Mouse (Mus musculus) forebrain, embryonic 14.5 days (tissue): ENCODE results near the gene Ttpal. TPM values are rescaled to one million over a fixed set of nuclear protein-coding genes. Genes with fewer than 3 reads are reported as not detected.
A peak's percentile ranks its signal among the peaks of the same experiment; 100 is the strongest.

Source experiments
- ATAC-seq: fragments of 200-750 bp; cut with Nextera tagmentation; 2 replicates; pipeline ENCODE4 v1.8.0; 2017; ENCODE audit warnings: mild to moderate bottlenecking, moderate library complexity
- DNase-seq: peaks from one replicate; pipeline ENCODE4 v3.0.0-alpha.2; 2015; ENCODE audit warnings: low spot score
- H3K27ac ChIP-seq: fragments of 300-500 bp; sonication (generic); 2 replicates; pipeline ENCODE4 v1.5.1; 2014; ENCODE audit warnings: low read depth, mild to moderate bottlenecking, control low read depth, low read length, moderate library complexity
- H3K27me3 ChIP-seq: fragments of 300-500 bp; sonication (generic); replicated peaks from 2 replicates; pipeline ENCODE4 v1.6.1; 2014; ENCODE audit warnings: low read length, control low read depth, mixed read lengths; ENCODE audit not compliant: control insufficient read depth, insufficient read depth
- H3K36me3 ChIP-seq: fragments of 300-500 bp; sonication (generic); 2 replicates; pipeline ENCODE4 v1.6.1; 2014; ENCODE audit warnings: low read length, control low read depth; ENCODE audit not compliant: control insufficient read depth, insufficient read depth
- H3K4me1 ChIP-seq: fragments of 300-500 bp; sonication (generic); 2 replicates; pipeline ENCODE4 v1.6.1; 2014; ENCODE audit warnings: antibody characterized with exemption, low read length, control low read depth; ENCODE audit not compliant: control insufficient read depth, insufficient read depth
- H3K4me2 ChIP-seq: fragments of 300-500 bp; sonication (generic); 2 replicates; pipeline ENCODE4 v1.6.1; 2014; ENCODE audit warnings: mild to moderate bottlenecking, control low read depth, low read length
- H3K4me3 ChIP-seq: fragments of 300-500 bp; sonication (generic); 2 replicates; pipeline ENCODE4 v1.5.1; 2014; ENCODE audit warnings: low read depth, low read length, control low read depth
- H3K9ac ChIP-seq: fragments of 300-500 bp; sonication (generic); 2 replicates; pipeline ENCODE4 v1.6.1; 2014; ENCODE audit warnings: mild to moderate bottlenecking, low read length, control low read depth, moderate library complexity
- H3K9me3 ChIP-seq: fragments of 300-500 bp; sonication (generic); replicated peaks from 2 replicates; pipeline ENCODE4 v1.6.1; 2016; ENCODE audit warnings: low read length, control low read depth, mixed read lengths; ENCODE audit not compliant: control insufficient read depth
- WGBS: fragments of 180-500 bp; shearing (Covaris S2); extraction: QIAGEN DNeasy Blood & Tissue Kit; methylation state at CpG from one replicate; pipeline ENCODE4 v1.1.7; 2014; 5-methylcytosine and 5-hydroxymethylcytosine counted together
- polyA plus RNA-seq: library from polyadenylated mRNA; unstranded; fragments of >200 nt; fragmentation: Nextera tagmentation; extraction: Ambion mirVana; gene quantifications from 2 replicates; pipeline ENCODE4 v1.2.1, GENCODE M21; 2014

The Ttpal gene
- polyA plus RNA-seq, 1 experiment from 2014 or later, result 46.7 TPM

- no peaks in the 10 kb centered on the region for H3K9me3 ChIP-seq
- H3K27me3 ChIP-seq, result no peaks in the 10 kb centered on the region
- no peak for DNase-seq
- H3K27ac ChIP-seq, result no peak overlapping the region
- no peaks in the 10 kb centered on the region for H3K4me1 ChIP-seq
- H3K4me3 ChIP-seq, result no peak overlapping the region
- ATAC-seq, result no peak
- no peak overlapping the region for H3K4me2 ChIP-seq
- WGBS, result 78% methylated on average over 13 of the region's 13 CpGs
- no peaks in the 10 kb centered on the region for H3K36me3 ChIP-seq
- no peak overlapping the region for H3K9ac ChIP-seq
These were observed 40.7 kb upstream of the Ttpal start for GRCm38 (mm10) chr2:163561258-163561948.

- Histone ChIP-seq H3K4me1 (no peaks in the 10 kb centered on the region), H3K36me3 (no peaks in the 10 kb centered on the region), H3K4me3 (no peak overlapping the region), H3K27ac (no peak overlapping the region), H3K9me3 (no peaks in the 10 kb centered on the region), H3K9ac (no peak overlapping the region), H3K4me2 (no peak overlapping the region), H3K27me3 (no peaks in the 10 kb centered on the region)
- DNase-seq (no peak), ATAC-seq (no peak)
- 29% methylated on average over 8 of the region's 8 CpGs for WGBS
These were observed 37.5 kb upstream of the Ttpal start for GRCm38 (mm10) chr2:163564646-163565045.

- Histone ChIP-seq H3K4me1 (no peaks in the 10 kb centered on the region), H3K9ac (no peak overlapping the region), H3K36me3 (no peaks in the 10 kb centered on the region), H3K4me2 (no peak overlapping the region), H3K27me3 (no peaks in the 10 kb centered on the region), H3K27ac (no peak overlapping the region), H3K9me3 (no peaks in the 10 kb centered on the region), H3K4me3 (no peak overlapping the region)
- ATAC-seq (no peak), DNase-seq (no peak)
- WGBS, result 86% methylated on average over 3 of the region's 3 CpGs
These were observed 27.8 kb upstream of the Ttpal start for GRCm38 (mm10) chr2:163574321-163574720.

- no peaks in the 10 kb centered on the region for H3K36me3 ChIP-seq
- ATAC-seq, result no peak
- no peaks in the 10 kb centered on the region for H3K27me3 ChIP-seq
- H3K9me3 ChIP-seq, result no peaks in the 10 kb centered on the region
- no peak overlapping the region for H3K27ac ChIP-seq
- DNase-seq, result no peak
- no peaks in the 10 kb centered on the region for H3K4me1 ChIP-seq
- no peak overlapping the region for H3K9ac ChIP-seq
- WGBS, result 50% methylated on average over 11 of the region's 11 CpGs
- no peak overlapping the region for H3K4me2 ChIP-seq
- no peak overlapping the region for H3K4me3 ChIP-seq
These were observed 26.9 kb upstream of the Ttpal start for GRCm38 (mm10) chr2:163575248-163575647.

- WGBS, result 87% methylated on average over 2 of the region's 2 CpGs
- no peaks in the 10 kb centered on the region for H3K4me1 ChIP-seq
- no peak for ATAC-seq
These were observed 24.1 kb upstream of the Ttpal start for GRCm38 (mm10) chr2:163577986-163578385.

GRCm38 (mm10) chr2:163580069-163580945 is 21.8 kb upstream of the Ttpal start:
- WGBS, result 85% methylated on average over 13 of the region's 13 CpGs
- Histone ChIP-seq H3K4me2 (no peak overlapping the region), H3K27me3 (no peaks in the 10 kb centered on the region), H3K9ac (no peak overlapping the region), H3K27ac (no peak overlapping the region), H3K4me3 (no peak overlapping the region), H3K4me1 (no peaks in the 10 kb centered on the region), H3K9me3 (no peaks in the 10 kb centered on the region), H3K36me3 (no peaks in the 10 kb centered on the region)
- DNase-seq, result no peak
- no peak for ATAC-seq

More at GRCm38 (mm10) chr2:163577986-163578385, 24.1 kb upstream of the Ttpal start:
- no peak overlapping the region for H3K27ac ChIP-seq
- no peak overlapping the region for H3K4me3 ChIP-seq
- no peaks in the 10 kb centered on the region for H3K27me3 ChIP-seq
- H3K9me3 ChIP-seq, result no peaks in the 10 kb centered on the region
- H3K4me2 ChIP-seq, result no peak overlapping the region
- DNase-seq, result no peak
- no peak overlapping the region for H3K9ac ChIP-seq
- H3K36me3 ChIP-seq, result no peaks in the 10 kb centered on the region

GRCm38 (mm10) chr2:163583226-163584087 is 18.7 kb upstream of the Ttpal start:
- no peaks in the 10 kb centered on the region for H3K9me3 ChIP-seq
- H3K27me3 ChIP-seq, result no peaks in the 10 kb centered on the region
- DNase-seq, result no peak
- no peaks in the 10 kb centered on the region for H3K4me1 ChIP-seq
- no peak overlapping the region for H3K4me3 ChIP-seq
- ATAC-seq, result no peak
- H3K4me2 ChIP-seq, result no peak overlapping the region
- H3K36me3 ChIP-seq, result no peaks in the 10 kb centered on the region
- WGBS, result 94% methylated on average over 10 of the region's 10 CpGs
- no peak overlapping the region for H3K9ac ChIP-seq
- no peak overlapping the region for H3K27ac ChIP-seq

- Histone ChIP-seq H3K9ac (no peak overlapping the region), H3K9me3 (no peaks in the 10 kb centered on the region), H3K27me3 (no peaks in the 10 kb centered on the region), H3K4me1 (no peaks in the 10 kb centered on the region), H3K36me3 (no peaks in the 10 kb centered on the region), H3K4me3 (no peak overlapping the region), H3K27ac (no peak overlapping the region), H3K4me2 (no peak overlapping the region)
- peak; percentile 12 for DNase-seq
- ATAC-seq, result no peak
- 72% methylated on average over 10 of the region's 10 CpGs for WGBS
These were observed 18.1 kb upstream of the Ttpal start for GRCm38 (mm10) chr2:163584088-163584426.
